Mouse (Mus musculus): ENCODE results near the gene Lurap1. TPM values are rescaled to one million over a fixed set of nuclear protein-coding genes. Genes with fewer than 3 reads are reported as not detected.

Gene Lurap1
- polyA plus RNA-seq, 1 experiment: 1.4 TPM

- no peak for TF ChIP-seq CTCF (IDR thresholded peaks at IDR 0.05; ENCODE audit: borderline replicate concordance, extremely low read depth, insufficient read depth, insufficient read length)
- no peak for TF ChIP-seq POLR2A (IDR thresholded peaks at IDR 0.05; ENCODE audit: borderline replicate concordance, extremely low read depth, insufficient read depth, insufficient read length, poor library complexity, severe bottlenecking)
- no peak for DNase-seq (ENCODE audit: low read depth)
Observed at GRCm38 (mm10) chr4:116137421-116137996, 13.6 kb downstream of the Lurap1 start.

- DNase-seq (ENCODE audit: low read depth): peak; percentile 75
Observed at GRCm38 (mm10) chr4:116134990-116135389, 16.1 kb downstream of the Lurap1 start.

GRCm38 (mm10) chr4:116133126-116133525, 18.0 kb downstream of the Lurap1 start:
- DNase-seq (ENCODE audit: low read depth): no peak
- TF ChIP-seq POLR2A (IDR thresholded peaks at IDR 0.05; ENCODE audit: borderline replicate concordance, extremely low read depth, insufficient read depth, insufficient read length, poor library complexity, severe bottlenecking) (no peak), CTCF (IDR thresholded peaks at IDR 0.05; ENCODE audit: borderline replicate concordance, extremely low read depth, insufficient read depth, insufficient read length) (no peak)

More at GRCm38 (mm10) chr4:116134990-116135389, 16.1 kb downstream of the Lurap1 start:
- TF ChIP-seq POLR2A (IDR thresholded peaks at IDR 0.05; ENCODE audit: borderline replicate concordance, extremely low read depth, insufficient read depth, insufficient read length, poor library complexity, severe bottlenecking): no peak
- TF ChIP-seq CTCF (IDR thresholded peaks at IDR 0.05; ENCODE audit: borderline replicate concordance, extremely low read depth, insufficient read depth, insufficient read length): peak; percentile 63; the same call in 1 of the 2 replicates

- no peak for DNase-seq (ENCODE audit: low read depth)
- no peak for TF ChIP-seq POLR2A (IDR thresholded peaks at IDR 0.05; ENCODE audit: borderline replicate concordance, extremely low read depth, insufficient read depth, insufficient read length, poor library complexity, severe bottlenecking)
- no peak for TF ChIP-seq CTCF (IDR thresholded peaks at IDR 0.05; ENCODE audit: borderline replicate concordance, extremely low read depth, insufficient read depth, insufficient read length)
Observed at GRCm38 (mm10) chr4:116127956-116128355, 23.2 kb downstream of the Lurap1 start.

GRCm38 (mm10) chr4:116125803-116126386, 25.2 kb downstream of the Lurap1 start:
- DNase-seq (ENCODE audit: low read depth): no peak
- TF ChIP-seq POLR2A (IDR thresholded peaks at IDR 0.05; ENCODE audit: borderline replicate concordance, extremely low read depth, insufficient read depth, insufficient read length, poor library complexity, severe bottlenecking): no peak
- TF ChIP-seq CTCF (IDR thresholded peaks at IDR 0.05; ENCODE audit: borderline replicate concordance, extremely low read depth, insufficient read depth, insufficient read length): no peak

- peak; percentile 56; the same call in 1 of the 2 replicates for TF ChIP-seq CTCF (IDR thresholded peaks at IDR 0.05; ENCODE audit: borderline replicate concordance, extremely low read depth, insufficient read depth, insufficient read length)
- peak; percentile 25; the same call in 1 of the 2 replicates for TF ChIP-seq POLR2A (IDR thresholded peaks at IDR 0.05; ENCODE audit: borderline replicate concordance, extremely low read depth, insufficient read depth, insufficient read length, poor library complexity, severe bottlenecking)
- DNase-seq (ENCODE audit: low read depth): peak; percentile 99
Observed at GRCm38 (mm10) chr4:116123602-116124519, 27.3 kb downstream of the Lurap1 start, which contains the start of the genes Rad54l and Pomgnt1. Rad54l (minus strand) TSS chr4:116123690. Pomgnt1 (plus strand) TSS chr4:116123840.

GRCm38 (mm10) chr4:116122762-116123161, 28.4 kb downstream of the Lurap1 start:
- no peak for TF ChIP-seq CTCF (IDR thresholded peaks at IDR 0.05; ENCODE audit: borderline replicate concordance, extremely low read depth, insufficient read depth, insufficient read length)
- no peak for TF ChIP-seq POLR2A (IDR thresholded peaks at IDR 0.05; ENCODE audit: borderline replicate concordance, extremely low read depth, insufficient read depth, insufficient read length, poor library complexity, severe bottlenecking)
- DNase-seq (ENCODE audit: low read depth): no peak

- DNase-seq (ENCODE audit: low read depth): no peak
- TF ChIP-seq CTCF (IDR thresholded peaks at IDR 0.05; ENCODE audit: borderline replicate concordance, extremely low read depth, insufficient read depth, insufficient read length): no peak
- no peak for TF ChIP-seq POLR2A (IDR thresholded peaks at IDR 0.05; ENCODE audit: borderline replicate concordance, extremely low read depth, insufficient read depth, insufficient read length, poor library complexity, severe bottlenecking)
Observed at GRCm38 (mm10) chr4:116111486-116111885, 39.7 kb downstream of the Lurap1 start.

- TF ChIP-seq POLR2A (IDR thresholded peaks at IDR 0.05; ENCODE audit: borderline replicate concordance, extremely low read depth, insufficient read depth, insufficient read length, poor library complexity, severe bottlenecking) (no peak), CTCF (IDR thresholded peaks at IDR 0.05; ENCODE audit: borderline replicate concordance, extremely low read depth, insufficient read depth, insufficient read length) (no peak)
- no peak for DNase-seq (ENCODE audit: low read depth)
Observed at GRCm38 (mm10) chr4:116110695-116111094, 40.4 kb downstream of the Lurap1 start.

GRCm38 (mm10) chr4:116105278-116105677, 45.9 kb downstream of the Lurap1 start:
- no peak for TF ChIP-seq CTCF (IDR thresholded peaks at IDR 0.05; ENCODE audit: borderline replicate concordance, extremely low read depth, insufficient read depth, insufficient read length)
- no peak for TF ChIP-seq POLR2A (IDR thresholded peaks at IDR 0.05; ENCODE audit: borderline replicate concordance, extremely low read depth, insufficient read depth, insufficient read length, poor library complexity, severe bottlenecking)
- DNase-seq (ENCODE audit: low read depth): no peak

- DNase-seq (ENCODE audit: low read depth): no peak
- TF ChIP-seq POLR2A (IDR thresholded peaks at IDR 0.05; ENCODE audit: borderline replicate concordance, extremely low read depth, insufficient read depth, insufficient read length, poor library complexity, severe bottlenecking): no peak
- TF ChIP-seq CTCF (IDR thresholded peaks at IDR 0.05; ENCODE audit: borderline replicate concordance, extremely low read depth, insufficient read depth, insufficient read length): no peak
Observed at GRCm38 (mm10) chr4:116100959-116101358, 50.2 kb downstream of the Lurap1 start.
